Mouse (Mus musculus): Measurements from ENCODE around the gene Dock3.

DNA sequence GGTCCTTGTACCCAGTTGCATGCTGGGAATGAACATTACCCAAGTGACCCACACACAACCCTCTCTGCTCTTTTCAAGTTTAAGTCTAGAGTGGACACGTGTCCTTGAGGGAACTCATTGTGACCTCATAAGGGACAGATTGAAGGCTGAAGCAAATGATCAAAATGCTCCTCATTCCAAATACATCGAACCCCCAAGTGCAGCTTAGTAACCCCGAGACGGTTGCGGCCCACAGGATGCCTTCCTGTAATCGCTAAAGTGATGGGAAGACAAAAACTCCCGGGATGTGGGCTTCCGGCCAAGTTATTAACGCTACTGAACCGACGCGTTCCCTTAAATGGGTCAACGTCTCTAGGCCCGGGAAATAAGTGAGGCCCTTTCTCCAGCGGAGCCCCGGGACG, 340.4 kb downstream of the Dock3 start:
- TF ChIP-seq CTCF (IDR thresholded peaks at IDR 0.05; ENCODE audit: low read depth, low read length) (no peak), POLR2A (IDR thresholded peaks at IDR 0.05; ENCODE audit: borderline replicate concordance, low read depth, low read length) (no peak)
